Mouse (Mus musculus): Measurements from ENCODE around the gene Tm9sf1.

Gene Tm9sf1

GRCm38 (mm10) chr14:55643060-55643907 lies at the start of gene Tm9sf1:
Tm9sf1 (minus strand) TSS chr14:55643806.
- peak; percentile 71 to 78 for DNase-seq

GRCm38 (mm10) chr14:55689433-55689832 lies 45.8 kb upstream of the Tm9sf1 start:
- DNase-seq = no peak

- DNase-seq = no peak
Observed at GRCm38 (mm10) chr14:55682118-55682493, 38.5 kb upstream of the Tm9sf1 start.

GRCm38 (mm10) chr14:55681160-55682117 lies 37.8 kb upstream of the Tm9sf1 start, which contains the start of gene Tinf2:
Tinf2 (minus strand) TSS chr14:55681820.
- peak; percentile 86 to 91 for DNase-seq

- DNase-seq = no peak
Observed at GRCm38 (mm10) chr14:55677615-55678014, 34.0 kb upstream of the Tm9sf1 start.

- DNase-seq = no peak
Observed at GRCm38 (mm10) chr14:55672741-55673060, 29.1 kb upstream of the Tm9sf1 start.

- DNase-seq = peak; percentile 83 to 89
Observed at GRCm38 (mm10) chr14:55671833-55672740, 28.5 kb upstream of the Tm9sf1 start, which contains the start of the genes Gmpr2 and Nedd8. Gmpr2 (plus strand) TSS chr14:55671941. Nedd8 (minus strand) TSS chr14:55672124.

- DNase-seq = no peak
Observed at GRCm38 (mm10) chr14:55671486-55671832, 27.9 kb upstream of the Tm9sf1 start.

- no peak for DNase-seq
Observed at GRCm38 (mm10) chr14:55660636-55661035, 17.0 kb upstream of the Tm9sf1 start.

GRCm38 (mm10) chr14:55659960-55660573 lies 16.5 kb upstream of the Tm9sf1 start, which contains the start of gene Mdp1:
Mdp1 (minus strand) TSS chr14:55660508.
- peak; percentile 54 to 58 for DNase-seq

- no peak for DNase-seq
Observed at GRCm38 (mm10) chr14:55658011-55658410, 14.4 kb upstream of the Tm9sf1 start.

- no peak for DNase-seq
Observed at GRCm38 (mm10) chr14:55656935-55657334, 13.3 kb upstream of the Tm9sf1 start.

- peak in 1 of 2 experiments; percentile 38 for DNase-seq
Observed at GRCm38 (mm10) chr14:55651528-55651927, 7.9 kb upstream of the Tm9sf1 start.

- DNase-seq = no peak
Observed at GRCm38 (mm10) chr14:55649884-55650283, 6.3 kb upstream of the Tm9sf1 start, which contains the start of gene Tssk4. Tssk4 (plus strand) TSS chr14:55650184.

GRCm38 (mm10) chr14:55644261-55644888 lies 769 bp upstream of the Tm9sf1 start:
- DNase-seq = no peak

GRCm38 (mm10) chr14:55642679-55643059 lies 937 bp downstream of the Tm9sf1 start:
- DNase-seq = no peak

GRCm38 (mm10) chr14:55641291-55641690 lies 2.3 kb downstream of the Tm9sf1 start:
- DNase-seq = no peak

GRCm38 (mm10) chr14:55640816-55641215 lies 2.8 kb downstream of the Tm9sf1 start:
- DNase-seq = no peak

- DNase-seq = no peak
Observed at GRCm38 (mm10) chr14:55637795-55638194, 5.8 kb downstream of the Tm9sf1 start, which contains the start of gene Gm49378. Gm49378 (minus strand) TSS chr14:55637895.

- DNase-seq = peak; percentile 80 to 84
Observed at GRCm38 (mm10) chr14:55635523-55636007, 8.0 kb downstream of the Tm9sf1 start, which contains the start of gene Ipo4. Ipo4 (minus strand) TSS chr14:55635957.
